Mouse (Mus musculus) MEL (cell line): ENCODE measurements around the gene Tmem150c. TPM values are rescaled to one million over a fixed set of nuclear protein-coding genes. Genes with fewer than 3 reads are reported as not detected.

ENCODE experiments used
- DNase-seq: peaks from one replicate; pipeline ENCODE4 v3.0.0; 2011; ENCODE audit warnings: low read depth, low spot score
- H3K27ac ChIP-seq: 2 replicates; pipeline ENCODE4 v1.5.1; 2012; ENCODE audit warnings: low read depth, mild to moderate bottlenecking, control low read depth, low read length, moderate library complexity; ENCODE audit not compliant: control insufficient read depth
- H3K27me3 ChIP-seq, 2 experiments: fragments of 150-350 bp in 1 of 2; sonication (generic) in 1 of 2; 2 replicates each; pipeline ENCODE4 v1.6.1; 2012; ENCODE audit warnings: low read length in 2 of 2, mild to moderate bottlenecking in 2 of 2, improper control_type of control experiment in 1 of 2, moderate library complexity in 1 of 2; ENCODE audit not compliant: insufficient read depth in 2 of 2, control insufficient read depth in 1 of 2
- H3K36me3 ChIP-seq, 2 experiments: 2 replicates each; pipeline ENCODE4 v1.6.1; 2012 to 2014; ENCODE audit warnings: low read length in 2 of 2, improper control_type of control experiment in 1 of 2, inconsistent platforms in 1 of 2, mild to moderate bottlenecking in 1 of 2; ENCODE audit not compliant: insufficient read depth in 2 of 2, control insufficient read depth in 1 of 2
- H3K4me1 ChIP-seq, 2 experiments: fragments of 150-350 bp in 1 of 2; sonication (generic) in 1 of 2; 2 replicates each; pipeline ENCODE4 v1.6.1; 2012; ENCODE audit warnings: low read length in 2 of 2, improper control_type of control experiment in 1 of 2, mild to moderate bottlenecking in 1 of 2; ENCODE audit not compliant: insufficient read depth in 2 of 2, control insufficient read depth in 1 of 2
- H3K4me3 ChIP-seq, 2 experiments: fragments of 150-350 bp in 1 of 2; sonication (generic) in 1 of 2; 2 replicates each; pipeline ENCODE4 v1.5.1; 2012; ENCODE audit warnings: low read depth in 2 of 2, low read length in 2 of 2, mild to moderate bottlenecking in 2 of 2, moderate library complexity in 2 of 2, control low read depth in 1 of 2, improper control_type of control experiment in 1 of 2; ENCODE audit not compliant: control insufficient read depth in 1 of 2, insufficient read depth in 1 of 2
- H3K79me2 ChIP-seq: 2 replicates; pipeline ENCODE4 v1.6.1; 2012; ENCODE audit warnings: mild to moderate bottlenecking, low read length, moderate library complexity; ENCODE audit not compliant: control insufficient read depth, poor library complexity, insufficient read depth
- H3K9ac ChIP-seq: 2 replicates; pipeline ENCODE4 v1.6.1; 2012; ENCODE audit warnings: low read depth, mild to moderate bottlenecking, control low read depth, low read length, moderate library complexity; ENCODE audit not compliant: control insufficient read depth, poor library complexity, severe bottlenecking
- H3K9me3 ChIP-seq: fragments of 150-350 bp; sonication (generic); replicated peaks from 2 replicates; pipeline ENCODE4 v1.6.1; 2012; ENCODE audit warnings: mild to moderate bottlenecking, low read length, improper control_type of control experiment, moderate library complexity; ENCODE audit not compliant: insufficient read depth
- BHLHE40 ChIP-seq: IDR thresholded peaks from 2 replicates; pipeline ENCODE4 v1.6.1; 2012; ENCODE audit warnings: low read depth, mild to moderate bottlenecking, inconsistent platforms, low read length, improper control_type of control experiment, borderline replicate concordance
- CTCF ChIP-seq, 3 experiments: IDR thresholded peaks in 2 of 3; conservative IDR thresholded peaks in 1 of 3; 2 replicates each; pipeline ENCODE4 v1.5.1; 2011 to 2012; ENCODE audit warnings: low read length in 3 of 3, low read depth in 2 of 3, mild to moderate bottlenecking in 2 of 3, improper control_type of control experiment in 1 of 3, inconsistent platforms in 1 of 3, mixed read lengths in 1 of 3, moderate library complexity in 1 of 3; ENCODE audit not compliant: control insufficient read depth in 1 of 3, insufficient read depth in 1 of 3, poor library complexity in 1 of 3, severe bottlenecking in 1 of 3
- GATA1 ChIP-seq: IDR thresholded peaks from 2 replicates; pipeline ENCODE4 v1.6.1; 2011; ENCODE audit warnings: low read depth, low read length, improper control_type of control experiment
- JUND ChIP-seq: IDR thresholded peaks from 2 replicates; pipeline ENCODE4 v1.6.1; 2011; ENCODE audit warnings: low read depth, mild to moderate bottlenecking, improper control_type of control experiment, low read length
- KAT2A ChIP-seq: conservative IDR thresholded peaks from 2 replicates; pipeline ENCODE4 v1.6.1; 2012; ENCODE audit warnings: low read depth, low read length, improper control_type of control experiment, inconsistent platforms
- MAFK ChIP-seq: IDR thresholded peaks from 2 replicates; pipeline ENCODE4 v1.6.1; 2011; ENCODE audit warnings: low read depth, mild to moderate bottlenecking, low read length, improper control_type of control experiment, borderline replicate concordance
- MAX ChIP-seq: IDR thresholded peaks from 2 replicates; pipeline ENCODE4 v1.6.1; 2011; ENCODE audit warnings: low read length, improper control_type of control experiment
- MYC ChIP-seq: IDR thresholded peaks from 2 replicates; pipeline ENCODE4 v1.6.1; 2011; ENCODE audit warnings: low read depth, mild to moderate bottlenecking, low read length, improper control_type of control experiment, moderate library complexity
- NRF1 ChIP-seq: IDR thresholded peaks from 2 replicates; pipeline ENCODE4 v1.6.1; 2014; ENCODE audit warnings: low read depth, mild to moderate bottlenecking, inconsistent platforms, low read length, improper control_type of control experiment, moderate library complexity; ENCODE audit not compliant: poor library complexity, insufficient read depth, severe bottlenecking
- POLR2AphosphoS2 ChIP-seq: IDR thresholded peaks from 2 replicates; pipeline ENCODE4 v1.6.1; 2011; ENCODE audit warnings: low read length, improper control_type of control experiment
- RCOR1 ChIP-seq: IDR thresholded peaks from 2 replicates; pipeline ENCODE4 v1.6.1; 2012; ENCODE audit warnings: low read depth, mild to moderate bottlenecking, inconsistent platforms, low read length, improper control_type of control experiment
- SIN3A ChIP-seq: IDR thresholded peaks from 2 replicates; pipeline ENCODE4 v1.6.1; 2012; ENCODE audit warnings: low read length, improper control_type of control experiment, inconsistent platforms
- TAL1 ChIP-seq: IDR thresholded peaks from 2 replicates; pipeline ENCODE4 v1.6.1; 2012; ENCODE audit warnings: mild to moderate bottlenecking, inconsistent platforms, low read length, moderate library complexity, mixed read lengths
- UBTF ChIP-seq: IDR thresholded peaks from 2 replicates; pipeline ENCODE4 v1.6.1; 2012; ENCODE audit warnings: low read depth, mild to moderate bottlenecking, inconsistent platforms, low read length, improper control_type of control experiment, moderate library complexity, borderline replicate concordance; ENCODE audit not compliant: insufficient read depth
- USF1 ChIP-seq: IDR thresholded peaks from 2 replicates; pipeline ENCODE4 v1.6.1; 2014; ENCODE audit warnings: low read depth, mild to moderate bottlenecking, inconsistent platforms, low read length, improper control_type of control experiment, moderate library complexity
- USF2 ChIP-seq, 2 experiments: IDR thresholded peaks; 2 replicates each; pipeline ENCODE4 v1.6.1; 2011 to 2012; ENCODE audit warnings: improper control_type of control experiment in 2 of 2, low read length in 2 of 2, borderline replicate concordance in 1 of 2, inconsistent platforms in 1 of 2, low read depth in 1 of 2, mild to moderate bottlenecking in 1 of 2; ENCODE audit not compliant: insufficient read depth in 1 of 2
- polyA plus RNA-seq, 2 experiments: library from polyadenylated mRNA; stranded (reverse) in 1 of 2; unstranded in 1 of 2; fragments of >175 nt in 1 of 2; fragments of >200 nt in 1 of 2; gene quantifications; 2 replicates each; pipeline versions ENCODE4 v1.2.1 to v1.2.4; 2012; ENCODE audit warnings: low replicate concordance in 2 of 2, low read depth in 1 of 2; ENCODE audit not compliant: insufficient read length in 2 of 2, insufficient read depth in 1 of 2, missing spikeins in 1 of 2
- total RNA-seq: library from RNA; depleted of rRNA; stranded (reverse); fragments of 300-350 nt; gene quantifications from 2 replicates; pipeline ENCODE4 v1.2.3, GENCODE M21; 2012; rRNA removed

The Tmem150c gene
- total RNA-seq (0.04 TPM in 1 of 2 replicates, not detected in the other), polyA plus RNA-seq (under 1 TPM in 1 of 2 experiments, not detected in 1; 0.06 TPM)

GRCm38 (mm10) chr5:100159638-100159973, at the start of gene Tmem150c:
TSS of gene Tmem150c (minus strand) at chr5:100159808.
- no peaks in the 10 kb centered on the region for H3K9me3 ChIP-seq
- TF ChIP-seq MAFK (no peak), KAT2A (no peak), GATA1 (no peak), CTCF (IDR thresholded peaks at IDR 0.05 in 2 of 3, conservative IDR thresholded peaks at IDR 0.05 in 1 of 3; ENCODE audit: control insufficient read depth in 1 of 3, insufficient read depth in 1 of 3, low read depth in 2 of 3, low read length in 3 of 3, poor library complexity in 1 of 3, severe bottlenecking in 1 of 3) (no peak), RCOR1 (no peak), POLR2AphosphoS2 (no peak)
- H3K27me3 ChIP-seq: no peaks in the 10 kb centered on the region
- no peaks in the 10 kb centered on the region for H3K79me2 ChIP-seq
- DNase-seq: no peak
- no peaks in the 10 kb centered on the region for H3K36me3 ChIP-seq
- no peaks in the 10 kb centered on the region for H3K4me1 ChIP-seq
- H3K27ac ChIP-seq: no peak within 1 kb of the TSS
- no peak within 1 kb of the TSS for H3K9ac ChIP-seq
- H3K4me3 ChIP-seq: no peak within 1 kb of the TSS

GRCm38 (mm10) chr5:100209093-100209492, 49.5 kb upstream of the Tmem150c start:
- H3K36me3 ChIP-seq: no peaks in the 10 kb centered on the region
- no peak for DNase-seq
- TF ChIP-seq USF1 (no peak), BHLHE40 (no peak)
- no peak overlapping the region for H3K4me3 ChIP-seq
- H3K4me1 ChIP-seq: no peaks in the 10 kb centered on the region
- H3K9ac ChIP-seq: no peak overlapping the region
- H3K27me3 ChIP-seq: no peaks in the 10 kb centered on the region
- no peaks in the 10 kb centered on the region for H3K79me2 ChIP-seq
- no peak overlapping the region for H3K27ac ChIP-seq
- no peaks in the 10 kb centered on the region for H3K9me3 ChIP-seq

- H3K4me3 ChIP-seq: no peak overlapping the region
- no peaks in the 10 kb centered on the region for H3K27me3 ChIP-seq
- H3K9ac ChIP-seq: no peak overlapping the region
- H3K79me2 ChIP-seq: no peaks in the 10 kb centered on the region
- no peak for DNase-seq
- no peaks in the 10 kb centered on the region for H3K9me3 ChIP-seq
- H3K36me3 ChIP-seq: no peaks in the 10 kb centered on the region
- H3K4me1 ChIP-seq: no peaks in the 10 kb centered on the region
- TF ChIP-seq USF2 (IDR thresholded peaks at IDR 0.05; ENCODE audit: borderline replicate concordance in 1 of 2, insufficient read depth in 1 of 2, low read depth in 1 of 2, low read length in 2 of 2) (no peak), UBTF (no peak), SIN3A (no peak), NRF1 (no peak), MAX (no peak), POLR2AphosphoS2 (no peak), KAT2A (no peak), MYC (no peak), JUND (no peak), TAL1 (no peak)
- H3K27ac ChIP-seq: no peak overlapping the region
Observed at GRCm38 (mm10) chr5:100206675-100207074, 47.1 kb upstream of the Tmem150c start.
